Mouse (Mus musculus): ENCODE results near the gene Gm3476. TPM values are rescaled to one million over a fixed set of nuclear protein-coding genes. Genes with fewer than 3 reads are reported as not detected.
"Not testable (repeated sequence)": the region's sequence is repeated elsewhere in the genome, so short reads cannot be mapped to it uniquely, and the experiment has no call there.

Gm3476 gene
- polyA plus RNA-seq (2015; fragmentation: Nextera tagmentation; extraction: Ambion mirVana): not detected in 2 replicates

GRCm38 (mm10) chr14:6125707-6126106 lies at the start of gene Gm3476:
TSS of gene Gm3476 (minus strand) at chr14:6125807.
- H3K9ac ChIP-seq; H3K27ac ChIP-seq (replicated peaks); H3K4me2 ChIP-seq; H3K9me3 ChIP-seq; H3K36me3 ChIP-seq; H3K4me3 ChIP-seq; H3K4me1 ChIP-seq; H3K27me3 ChIP-seq (replicated peaks); ATAC-seq (ENCODE audit: extremely low read depth, insufficient number of reproducible peaks, low FRiP score, low TSS enrichment): not testable (repeated sequence)
- no CpG with 5 or more reads among the region's 1 CpGs for WGBS

DNA sequence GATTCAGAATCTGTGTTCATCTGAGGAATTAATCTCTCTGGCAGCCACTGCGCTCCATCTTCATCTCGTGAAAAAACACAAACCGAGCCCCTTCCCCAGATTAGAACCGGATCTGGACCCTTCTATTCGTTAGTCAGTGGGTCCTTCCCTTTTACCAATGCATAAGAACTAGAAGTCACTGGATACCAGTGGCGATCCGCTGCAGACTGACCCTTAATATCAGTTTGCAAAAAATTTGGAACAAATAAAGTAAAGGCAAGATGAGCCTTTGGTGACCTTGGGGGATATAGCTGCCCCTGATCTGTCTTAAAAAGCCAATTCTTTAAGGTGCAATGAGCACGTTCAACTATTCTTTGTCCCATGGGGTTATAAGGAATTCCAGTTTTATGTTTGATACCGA lies 37.9 kb upstream of the Gm3476 start:
- H3K27ac ChIP-seq (replicated peaks); H3K36me3 ChIP-seq; H3K4me1 ChIP-seq; H3K9me3 ChIP-seq; H3K4me2 ChIP-seq; H3K4me3 ChIP-seq; H3K9ac ChIP-seq; ATAC-seq (ENCODE audit: extremely low read depth, insufficient number of reproducible peaks, low FRiP score, low TSS enrichment); H3K27me3 ChIP-seq (replicated peaks): not testable (repeated sequence)
- 80% methylated on average over 4 of the region's 9 CpGs for WGBS

DNA sequence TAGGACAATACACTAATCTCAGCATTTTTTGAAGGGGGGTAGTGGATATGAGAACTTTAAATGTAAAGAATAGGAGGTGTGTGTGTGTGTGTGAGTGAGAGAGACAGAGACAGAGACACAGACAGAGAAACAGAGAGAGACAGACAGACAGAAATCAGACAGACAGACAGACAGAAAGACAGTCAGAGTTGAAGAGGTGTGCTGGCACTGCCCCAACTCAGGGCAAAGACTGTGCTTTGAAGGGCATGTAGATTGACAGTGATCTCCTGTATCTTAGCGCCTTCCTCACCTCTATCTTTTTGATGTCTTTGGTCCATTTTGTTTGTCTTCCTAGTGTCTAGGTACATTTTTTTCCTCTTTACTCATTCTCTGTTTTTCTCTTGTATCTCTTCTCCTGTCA lies 35.5 kb upstream of the Gm3476 start:
- H3K27ac ChIP-seq (replicated peaks); H3K27me3 ChIP-seq (replicated peaks); H3K4me2 ChIP-seq; H3K9me3 ChIP-seq; H3K36me3 ChIP-seq; H3K9ac ChIP-seq; H3K4me1 ChIP-seq; ATAC-seq (ENCODE audit: extremely low read depth, insufficient number of reproducible peaks, low FRiP score, low TSS enrichment); H3K4me3 ChIP-seq: not testable (repeated sequence)
- WGBS: 73% methylated on average over 1 of the region's 1 CpGs

DNA sequence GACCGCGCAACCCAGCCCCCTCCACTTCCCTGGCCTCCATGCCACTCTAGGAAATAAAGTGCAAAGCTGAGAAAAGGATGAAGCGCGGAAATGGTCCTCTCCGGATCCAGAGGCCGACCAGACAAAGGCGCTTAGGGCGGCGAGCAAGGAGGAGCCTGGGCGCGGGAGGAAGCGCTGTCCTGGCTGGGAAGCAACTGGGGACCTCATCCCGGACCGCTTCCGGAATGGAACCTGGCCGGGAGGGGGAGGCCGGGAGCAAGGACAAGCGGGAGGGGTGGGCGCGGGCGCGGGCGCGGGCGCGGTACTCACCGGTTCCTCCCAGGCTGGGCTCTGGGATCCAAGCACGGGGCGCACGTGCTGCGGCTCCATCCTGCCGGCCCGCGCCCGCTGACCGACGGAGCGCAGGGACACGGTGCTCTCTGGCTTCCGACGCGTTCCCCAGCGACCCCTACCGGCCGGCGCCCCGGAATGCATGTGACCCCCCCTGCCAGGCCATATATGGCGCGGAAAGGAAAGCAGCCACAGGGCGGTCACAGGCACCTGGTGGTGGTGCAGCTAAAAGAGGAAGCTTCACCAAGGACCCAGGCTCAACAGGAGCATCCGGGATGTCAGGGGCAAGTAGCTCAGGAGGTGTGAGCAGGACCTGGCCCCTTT lies 17.2 kb downstream of the Gm3476 start, which contains the start of gene Gm3468:
TSS of gene Gm3468 (minus strand) at position 394 of the 654 bp plus-strand sequence.
- 0 out of 2 replicates have a peak within 1 kb of the TSS, but pooled peaks have one; percentile 15 for H3K27ac ChIP-seq (replicated peaks)

GRCm38 (mm10) chr14:6107500-6107899 lies 18.1 kb downstream of the Gm3476 start:
- ATAC-seq (ENCODE audit: extremely low read depth, insufficient number of reproducible peaks, low FRiP score, low TSS enrichment); H3K36me3 ChIP-seq; H3K27me3 ChIP-seq (replicated peaks); H3K4me1 ChIP-seq; H3K9me3 ChIP-seq; H3K27ac ChIP-seq (replicated peaks): not testable (repeated sequence)
- 11% methylated on average over 9 of the region's 9 CpGs for WGBS
- Histone ChIP-seq H3K4me3 (peak overlapping the region; percentile 48), H3K9ac (peak overlapping the region; percentile 67; the same call in 1 of the 2 replicates), H3K4me2 (peak overlapping the region; percentile 63)

More for the DNA sequence above, 17.2 kb downstream of the Gm3476 start, which contains the start of gene Gm3468:
- under 1% methylated on average over 40 of the region's 51 CpGs for WGBS
- H3K4me1 ChIP-seq; H3K27me3 ChIP-seq (replicated peaks); H3K9me3 ChIP-seq; H3K36me3 ChIP-seq; ATAC-seq (ENCODE audit: extremely low read depth, insufficient number of reproducible peaks, low FRiP score, low TSS enrichment): not testable (repeated sequence)
- Histone ChIP-seq H3K4me3 (peak within 1 kb of the TSS; percentile 48), H3K9ac (peak within 1 kb of the TSS; percentile 67), H3K4me2 (peak within 1 kb of the TSS; percentile 63)

- ATAC-seq (ENCODE audit: extremely low read depth, insufficient number of reproducible peaks, low FRiP score, low TSS enrichment); H3K36me3 ChIP-seq; H3K27me3 ChIP-seq (replicated peaks); H3K4me1 ChIP-seq; H3K9me3 ChIP-seq; H3K27ac ChIP-seq (replicated peaks); H3K4me3 ChIP-seq; H3K4me2 ChIP-seq; H3K9ac ChIP-seq: not testable (repeated sequence)
- 60% methylated on average over 2 of the region's 3 CpGs for WGBS
Measured at GRCm38 (mm10) chr14:6093842-6094241, 31.8 kb downstream of the Gm3476 start, which contains the start of gene Gm8206. TSS of gene Gm8206 (minus strand) at chr14:6093942.

GRCm38 (mm10) chr14:6058167-6058566 lies 67.4 kb downstream of the Gm3476 start, which contains the start of gene Gm6337:
TSS of gene Gm6337 (minus strand) at chr14:6058267.
- H3K27me3 ChIP-seq (replicated peaks); ATAC-seq (ENCODE audit: extremely low read depth, insufficient number of reproducible peaks, low FRiP score, low TSS enrichment); H3K9me3 ChIP-seq; H3K36me3 ChIP-seq; H3K9ac ChIP-seq; H3K27ac ChIP-seq (replicated peaks); H3K4me2 ChIP-seq; H3K4me1 ChIP-seq; H3K4me3 ChIP-seq: not testable (repeated sequence)
- WGBS: 85% methylated on average over 3 of the region's 4 CpGs

Other genes with a start within 250 kb of the Gm3476 start
- gene Gm8237, start 245.4 kb downstream of the Gm3476 start, polyA plus RNA-seq (2015; fragmentation: Nextera tagmentation; extraction: Ambion mirVana): 0.17 TPM in 1 of 2 replicates, not detected in the other
- 0.56 and 0.59 TPM in 2 replicates for gene Gm3248, start 164.1 kb downstream of the Gm3476 start, polyA plus RNA-seq (2015; fragmentation: Nextera tagmentation; extraction: Ambion mirVana)
- not detected in 2 replicates for gene Gm3453, start 146.7 kb downstream of the Gm3476 start, polyA plus RNA-seq (2015; fragmentation: Nextera tagmentation; extraction: Ambion mirVana)
- gene Gm6337, start 67.5 kb downstream of the Gm3476 start, polyA plus RNA-seq (2015; fragmentation: Nextera tagmentation; extraction: Ambion mirVana): not detected in 2 replicates
- gene Gm8206, start 31.9 kb downstream of the Gm3476 start, polyA plus RNA-seq (2015; fragmentation: Nextera tagmentation; extraction: Ambion mirVana): 0.57 and 0.78 TPM in 2 replicates
- gene Gm3468, start 17.1 kb downstream of the Gm3476 start, polyA plus RNA-seq (2015; fragmentation: Nextera tagmentation; extraction: Ambion mirVana): 2.4 and 2.8 TPM in 2 replicates
- not detected in 2 replicates for gene Gm21560, start 93.5 kb upstream of the Gm3476 start, polyA plus RNA-seq (2015; fragmentation: Nextera tagmentation; extraction: Ambion mirVana)
- gene Gm3411, start 161.4 kb upstream of the Gm3476 start, polyA plus RNA-seq (2015; fragmentation: Nextera tagmentation; extraction: Ambion mirVana): 2.6 and 3.0 TPM in 2 replicates
- gene Gm21103, start 179.0 kb upstream of the Gm3476 start, polyA plus RNA-seq (2015; fragmentation: Nextera tagmentation; extraction: Ambion mirVana): 0.32 and 0.36 TPM in 2 replicates
- not detected in 2 replicates for gene Gm3618, start 217.9 kb upstream of the Gm3476 start, polyA plus RNA-seq (2015; fragmentation: Nextera tagmentation; extraction: Ambion mirVana)

Data from heart, embryonic 13.5 days (tissue).